Mouse (Mus musculus) CD4-positive, CD25-positive, alpha-beta regulatory T cell, adult 9 weeks (primary cell): ENCODE data around the gene Tcl1b1. TPM values are rescaled to one million over a fixed set of nuclear protein-coding genes. Genes with fewer than 3 reads are reported as not detected.

Source experiments
- polyA plus RNA-seq: library from polyadenylated mRNA; unstranded; fragments of 100-300 nt; shearing (Covaris generic); gene quantifications from one replicate; pipeline ENCODE4 v1.2.1, GENCODE M21; 2017

Tcl1b1 gene
- polyA plus RNA-seq: not detected

DNA sequence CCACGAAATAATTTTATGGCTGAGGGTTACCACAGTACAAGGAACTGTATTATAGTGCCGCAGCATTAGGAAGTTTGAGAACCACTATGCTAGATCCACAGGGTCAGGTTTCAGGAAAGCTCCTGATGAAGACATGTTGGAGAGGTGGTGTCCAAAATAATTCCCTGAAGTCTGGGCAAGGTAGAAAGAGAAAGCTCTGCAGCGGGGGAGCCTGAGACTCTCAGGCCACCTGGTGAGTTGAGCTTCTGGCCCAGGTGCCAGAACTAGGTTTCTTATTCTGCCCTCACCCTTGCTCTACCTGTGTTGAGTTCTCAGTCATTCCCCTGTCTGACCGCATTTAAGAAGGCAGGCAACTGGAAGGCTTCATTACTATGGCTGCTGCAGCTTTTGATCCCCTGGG, at the start of gene Tcl1b1:
TSS of gene Tcl1b1 (plus strand) at position 301 of the 400 bp plus-strand sequence.

DNA sequence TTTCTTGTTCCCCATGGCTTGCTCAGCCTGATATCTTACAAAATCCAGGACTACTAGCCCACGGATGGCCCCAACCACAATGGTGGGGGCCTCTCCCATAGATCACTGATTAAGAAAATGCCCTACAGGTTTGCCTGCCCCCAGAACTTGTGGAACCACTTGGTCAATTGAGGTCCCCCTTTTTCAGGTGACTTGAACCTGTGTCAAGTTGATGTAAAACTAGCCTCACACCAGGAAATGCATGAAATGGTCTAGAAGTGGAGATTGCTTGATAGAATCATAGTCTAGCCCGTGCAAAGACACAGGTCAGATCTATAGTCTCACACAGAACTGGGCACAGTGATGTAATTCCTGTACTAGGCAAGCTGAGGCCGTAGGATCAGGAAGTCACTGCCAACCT, 13.8 kb upstream of the Tcl1b1 start, which contains the start of gene Tcl1b2:
TSS of gene Tcl1b2 (plus strand) at position 301 of the 400 bp plus-strand sequence.

DNA sequence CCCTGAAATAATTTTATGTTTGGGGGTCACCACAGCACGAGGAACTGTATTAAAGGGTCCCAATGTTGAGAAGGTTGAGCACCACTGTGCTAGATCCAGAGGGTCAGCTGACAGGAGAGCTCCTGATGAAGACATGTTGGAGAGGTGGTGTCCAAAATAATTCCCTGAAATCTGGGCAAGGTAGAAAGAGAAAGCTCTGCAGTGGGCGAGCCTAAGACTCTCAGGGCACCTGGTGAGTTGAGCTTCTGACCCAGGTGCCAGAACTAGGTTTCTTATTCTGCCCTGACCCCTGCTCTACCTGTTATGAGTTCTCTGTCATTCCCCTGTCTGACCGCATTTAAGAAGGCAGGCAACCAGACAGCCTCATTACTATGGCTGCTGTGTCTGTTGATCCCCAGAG, 16.6 kb downstream of the Tcl1b1 start, which contains the start of gene Tcl1b5:
TSS of gene Tcl1b5 (plus strand) at position 301 of the 400 bp plus-strand sequence.

DNA sequence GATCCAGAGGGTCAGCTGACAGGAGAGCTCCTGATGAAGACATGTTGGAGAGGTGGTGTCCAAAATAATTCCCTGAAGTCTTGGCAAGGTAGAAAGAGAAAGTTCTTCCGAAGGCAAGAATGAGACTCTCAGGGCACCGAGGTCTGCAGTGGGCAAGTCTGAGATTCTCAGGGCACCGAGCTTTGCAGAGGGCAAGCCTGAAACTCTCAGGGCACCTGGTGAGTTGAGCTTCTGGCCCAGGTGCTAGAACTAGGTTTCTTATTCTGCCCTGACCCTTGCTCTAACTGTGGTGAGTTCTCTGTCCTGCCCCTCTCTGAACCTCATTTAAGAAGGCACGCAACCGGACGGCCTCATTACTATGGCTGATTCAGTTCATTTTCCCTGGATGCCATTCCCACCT, 31.3 kb downstream of the Tcl1b1 start, which contains the start of gene Tcl1b3:
TSS of gene Tcl1b3 (plus strand) at position 301 of the 400 bp plus-strand sequence.

DNA sequence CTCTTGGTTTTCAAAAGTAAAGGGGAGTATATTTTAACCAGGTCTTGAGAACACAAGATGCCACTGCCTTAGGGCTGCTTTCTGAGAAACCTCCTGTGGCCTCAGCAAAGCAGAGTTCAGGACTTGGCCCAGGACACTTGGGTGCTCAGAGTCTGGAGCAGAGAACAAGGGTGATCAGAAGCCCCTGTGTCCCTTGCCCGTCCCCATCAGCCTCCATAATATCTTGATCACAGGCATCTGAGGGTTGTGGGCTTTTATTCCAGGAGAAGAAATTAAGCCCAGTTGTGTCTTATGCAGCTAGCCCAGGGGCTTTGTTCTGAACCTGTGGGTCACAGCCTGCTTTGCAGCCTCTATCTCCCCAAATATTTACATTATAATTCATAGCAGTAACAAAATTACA, 42.2 kb downstream of the Tcl1b1 start, which contains the start of gene Tcl1b4:
TSS of gene Tcl1b4 (plus strand) at position 301 of the 400 bp plus-strand sequence.

Other genes with a start within 250 kb of the Tcl1b1 start
- 6.8 TPM for gene Syne3, start 149.9 kb upstream of the Tcl1b1 start, polyA plus RNA-seq
- gene Glrx5, start 127.0 kb upstream of the Tcl1b1 start, polyA plus RNA-seq: 6.0 TPM
- gene Tcl1b2, start 13.7 kb upstream of the Tcl1b1 start, polyA plus RNA-seq: not detected
- not detected for gene Tcl1b5, start 16.7 kb downstream of the Tcl1b1 start, polyA plus RNA-seq
- gene Tcl1b3, start 31.4 kb downstream of the Tcl1b1 start, polyA plus RNA-seq: not detected
- gene Tcl1b4, start 42.3 kb downstream of the Tcl1b1 start, polyA plus RNA-seq: not detected
- gene Tcl1, start 63.1 kb downstream of the Tcl1b1 start, polyA plus RNA-seq: not detected
- gene Tunar, start 174.2 kb downstream of the Tcl1b1 start, polyA plus RNA-seq: not detected